Mouse (Mus musculus) ES-E14 (cell line): Measurements from ENCODE around the gene Ccnb2. TPM values are rescaled to one million over a fixed set of nuclear protein-coding genes. Genes with fewer than 3 reads are reported as not detected.
"Not testable (repeated sequence)": the region's sequence is repeated elsewhere in the genome, so short reads cannot be mapped to it uniquely, and the experiment has no call there.

Experiments
- DNase-seq: peaks from one replicate; pipeline ENCODE4 v3.0.0-alpha.2; 2013; ENCODE audit warnings: low read depth, low spot score
- H3K27ac ChIP-seq: 2 replicates; pipeline ENCODE4 v1.5.1; 2012; ENCODE audit warnings: low read depth, mild to moderate bottlenecking, low read length, moderate library complexity, mixed read lengths; ENCODE audit not compliant: poor library complexity, insufficient read depth, severe bottlenecking
- H3K36me3 ChIP-seq: 2 replicates; pipeline ENCODE4 v1.6.1; 2012; ENCODE audit warnings: mild to moderate bottlenecking, low read length, moderate library complexity, mixed read lengths; ENCODE audit not compliant: control insufficient read depth, poor library complexity, insufficient read depth, severe bottlenecking
- H3K4me1 ChIP-seq, 2 experiments: fragments of 150-350 bp in 1 of 2; sonication (generic) in 1 of 2; 2 replicates each; pipeline ENCODE4 v1.6.1; 2012; ENCODE audit warnings: low read length in 2 of 2, mild to moderate bottlenecking in 1 of 2, mixed read lengths in 1 of 2; ENCODE audit not compliant: control insufficient read depth in 2 of 2, insufficient read depth in 2 of 2, poor library complexity in 1 of 2
- H3K4me3 ChIP-seq, 2 experiments: fragments of 150-350 bp in 1 of 2; sonication (generic) in 1 of 2; 2 replicates each; pipeline ENCODE4 v1.5.1; 2012; ENCODE audit warnings: low read length in 2 of 2, low read depth in 1 of 2, mild to moderate bottlenecking in 1 of 2, mixed read lengths in 1 of 2; ENCODE audit not compliant: insufficient read depth in 1 of 2, poor library complexity in 1 of 2, severe bottlenecking in 1 of 2
- H3K9ac ChIP-seq: 2 replicates; pipeline ENCODE4 v1.6.1; 2012; ENCODE audit warnings: low read depth, mild to moderate bottlenecking, low read length, mixed read lengths; ENCODE audit not compliant: poor library complexity, insufficient read depth, severe bottlenecking
- H3K9me3 ChIP-seq: fragments of 150-350 bp; sonication (generic); 2 replicates; pipeline ENCODE4 v1.6.1; 2012; ENCODE audit warnings: low read depth, mild to moderate bottlenecking, low read length; ENCODE audit not compliant: control insufficient read depth, insufficient read depth
- CHD2 ChIP-seq: IDR thresholded peaks from 2 replicates; pipeline ENCODE4 v1.6.1; 2014; ENCODE audit warnings: mild to moderate bottlenecking, low read depth, low read length, inconsistent platforms
- HCFC1 ChIP-seq: IDR thresholded peaks from 2 replicates; pipeline ENCODE4 v1.6.1; 2012; ENCODE audit warnings: low read length, inconsistent platforms, borderline replicate concordance; ENCODE audit not compliant: insufficient read depth
- MAFK ChIP-seq: IDR thresholded peaks from 2 replicates; pipeline ENCODE4 v1.6.1; 2014; ENCODE audit warnings: mild to moderate bottlenecking, low read depth, low read length, inconsistent platforms; ENCODE audit not compliant: insufficient read depth
- ZC3H11A ChIP-seq: IDR thresholded peaks from 2 replicates; pipeline ENCODE4 v1.6.1; 2012; ENCODE audit warnings: low read depth, mild to moderate bottlenecking, inconsistent platforms, low read length, borderline replicate concordance
- ZNF384 ChIP-seq: IDR thresholded peaks from 2 replicates; pipeline ENCODE4 v1.6.1; 2012; ENCODE audit warnings: low read depth, low read length, inconsistent platforms
- in situ Hi-C, 2 experiments: fragments of 600-800 bp; cut with MboI; formaldehyde crosslinking; loops; one replicate each; pipeline ENCODE4 v1.15.1; 2025; ENCODE audit warnings: low sequenced_read_pairs in 2 of 2, inconsistent platforms in 1 of 2; ENCODE audit not compliant: unreplicated experiment in 2 of 2
- total RNA-seq: library from RNA; depleted of rRNA; stranded (reverse); fragments of 300-350 nt; gene quantifications from 2 replicates; pipeline ENCODE4 v1.2.3, GENCODE M21; 2012; rRNA removed

Ccnb2 gene
- total RNA-seq, result 95.0 and 122 TPM in 2 replicates

- Histone ChIP-seq H3K4me1 (peaks cover 3 to 8% of the 10 kb centered on the region in 2 experiments; a peak in 3 of 4 replicates), H3K36me3 (peaks cover 9% of the 10 kb centered on the region), H3K27ac (peak within 1 kb of the TSS; percentile 88), H3K4me3 (peak within 1 kb of the TSS; percentile 87 to 95), H3K9ac (peak within 1 kb of the TSS; percentile 98), H3K9me3 (no peaks in the 10 kb centered on the region)
- in situ Hi-C loops, result no loop called here
- peak; percentile 85 for DNase-seq
- no peak for TF ChIP-seq MAFK
- peak; percentile 63; the same call in 1 of the 2 replicates for TF ChIP-seq CHD2
- TF ChIP-seq ZNF384, result no peak
- no peak; the same call in 1 of the 2 replicates for TF ChIP-seq HCFC1
- no peak for TF ChIP-seq ZC3H11A
These were observed at the start of gene Ccnb2 for GRCm38 (mm10) chr9:70421257-70422056. Gene Ccnb2 (minus strand): TSS chr9:70421547.

DNA sequence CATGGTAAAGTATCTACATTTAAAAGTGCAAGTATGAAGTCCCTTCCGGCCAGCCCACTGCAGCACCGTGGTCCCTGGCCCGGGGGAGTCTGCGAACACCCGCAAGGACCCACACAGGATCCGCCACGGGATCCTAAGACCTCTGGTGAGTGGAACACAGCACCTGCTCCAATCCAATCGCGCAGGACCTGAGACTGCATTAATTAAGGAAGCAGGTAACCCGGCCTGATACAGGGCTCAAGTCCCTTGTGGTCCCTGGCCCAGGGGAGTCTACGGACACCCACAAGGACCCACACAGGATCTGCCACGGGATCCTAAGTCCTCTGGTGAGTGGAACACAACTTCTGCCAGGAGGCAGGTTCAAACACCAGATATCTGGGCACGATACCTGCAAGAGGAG, 41.7 kb upstream of the Ccnb2 start:
- H3K4me1 ChIP-seq, H3K36me3 ChIP-seq, in situ Hi-C loops, H3K9me3 ChIP-seq, H3K4me3 ChIP-seq, H3K9ac ChIP-seq, H3K27ac ChIP-seq, DNase-seq: not testable (repeated sequence)

DNA sequence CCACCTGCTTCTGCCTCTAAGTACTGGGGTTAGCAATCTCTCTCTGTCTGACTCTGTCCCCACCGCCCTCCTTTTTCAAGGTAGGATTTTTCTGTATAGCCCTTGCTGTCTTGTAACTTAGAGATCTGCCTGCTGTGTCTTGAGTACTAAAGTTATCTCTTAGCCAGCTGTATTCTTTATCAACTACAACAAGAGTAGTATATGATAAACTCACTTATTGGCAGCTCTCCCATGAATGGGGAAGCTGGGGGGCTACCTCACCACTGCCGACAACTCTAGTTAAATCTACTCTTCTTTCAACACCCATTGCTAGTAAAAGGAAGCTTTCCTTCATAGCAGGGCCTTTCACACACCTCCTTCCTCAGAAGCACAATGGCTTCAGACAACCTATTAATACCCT, 31.0 kb upstream of the Ccnb2 start:
- H3K4me3 ChIP-seq, result no peak overlapping the region
- no peak for DNase-seq
- H3K9ac ChIP-seq, result no peak overlapping the region
- peaks cover 9% of the 10 kb centered on the region for H3K36me3 ChIP-seq
- TF ChIP-seq HCFC1 (no peak), MAFK (no peak), ZNF384 (no peak), ZC3H11A (no peak), CHD2 (no peak)
- no peak overlapping the region for H3K27ac ChIP-seq
- H3K4me1 ChIP-seq, result no peaks in the 10 kb centered on the region
- H3K9me3 ChIP-seq, result no peaks in the 10 kb centered on the region
- in situ Hi-C loops, result no loop called here

DNA sequence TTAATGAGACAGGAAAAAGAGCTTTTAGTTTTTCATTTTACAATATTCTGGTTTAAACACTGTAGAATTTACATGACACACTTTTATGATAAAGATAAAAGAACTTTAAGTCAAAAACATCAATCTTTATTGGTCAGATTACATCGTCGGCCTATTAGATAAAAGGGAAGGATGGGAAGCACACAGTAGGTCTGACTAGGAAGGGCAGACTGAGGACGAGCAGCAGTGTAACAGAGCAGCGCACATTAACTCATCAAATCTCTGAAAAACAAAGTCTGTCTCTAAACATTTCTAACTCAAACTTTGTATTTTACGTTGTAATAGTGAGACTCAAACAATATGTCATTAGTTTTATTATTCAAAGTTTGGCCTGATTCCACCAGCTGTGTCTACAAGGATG, 27.7 kb upstream of the Ccnb2 start:
- Histone ChIP-seq H3K4me1 (no peaks in the 10 kb centered on the region), H3K27ac (no peak overlapping the region), H3K9me3 (no peaks in the 10 kb centered on the region), H3K36me3 (peaks cover 8% of the 10 kb centered on the region), H3K4me3 (no peak overlapping the region), H3K9ac (no peak overlapping the region)
- TF ChIP-seq HCFC1 (no peak), CHD2 (no peak), ZNF384 (no peak), ZC3H11A (no peak), MAFK (no peak)
- DNase-seq, result no peak
- in situ Hi-C loops, result no loop called here

- Histone ChIP-seq H3K9me3 (no peaks in the 10 kb centered on the region), H3K4me1 (0 out of 4 replicates have a peak, but pooled peaks cover 0 to 2% of the 10 kb centered on the region in 2 experiments), H3K9ac (no peak overlapping the region), H3K36me3 (peaks cover 15% of the 10 kb centered on the region), H3K27ac (no peak overlapping the region), H3K4me3 (no peak overlapping the region)
- in situ Hi-C loops, result no loop called here
- DNase-seq, result no peak
- TF ChIP-seq HCFC1, result no peak
These were observed 18.6 kb upstream of the Ccnb2 start for GRCm38 (mm10) chr9:70439959-70440358.
